Mouse (Mus musculus): Measurements from ENCODE around the gene Kcnj6. TPM values are rescaled to one million over a fixed set of nuclear protein-coding genes. Genes with fewer than 3 reads are reported as not detected.
A peak's percentile ranks its signal among the peaks of the same experiment; 100 is the strongest.
"Not testable (repeated sequence)": the region's sequence is repeated elsewhere in the genome, so short reads cannot be mapped to it uniquely, and the experiment has no call there.

Gene Kcnj6
- polyA plus RNA-seq, 1 experiment from 2014 or later, result 0.39 TPM

DNA sequence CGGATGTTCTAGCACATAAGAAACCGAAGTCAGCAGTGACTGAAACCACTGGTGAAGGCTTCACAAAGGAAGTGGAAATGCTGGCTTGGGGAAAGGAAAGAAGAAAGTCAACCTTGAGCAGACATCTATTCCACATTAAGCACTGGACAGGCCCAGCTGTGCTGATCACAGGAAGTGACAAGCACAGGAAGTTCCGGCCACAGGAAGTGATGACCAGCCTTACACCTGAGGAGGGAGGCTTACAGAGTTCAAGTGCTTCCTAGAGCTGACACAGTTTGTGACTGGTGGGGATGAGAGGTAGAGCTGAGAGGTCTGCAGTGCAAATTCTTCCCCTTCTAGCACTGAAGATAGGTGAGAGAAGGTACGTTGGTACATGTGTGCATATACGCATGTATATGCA is 151.5 kb downstream of the Kcnj6 start:
- Histone ChIP-seq H3K9me3 (no peaks in the 10 kb centered on the region), H3K27me3 (no peaks in the 10 kb centered on the region), H3K4me2 (no peak overlapping the region), H3K4me1 (peaks cover 31% of the 10 kb centered on the region), H3K9ac (no peak overlapping the region), H3K4me3 (no peak overlapping the region), H3K36me3 (no peaks in the 10 kb centered on the region), H3K27ac (no peak overlapping the region)
- no peak for ATAC-seq (ENCODE audit: insufficient number of reproducible peaks, insufficient read depth, low FRiP score, low TSS enrichment, low read depth)
- whole genome bisulfite sequencing, result 88% methylated on average over 5 of the region's 5 CpGs

DNA sequence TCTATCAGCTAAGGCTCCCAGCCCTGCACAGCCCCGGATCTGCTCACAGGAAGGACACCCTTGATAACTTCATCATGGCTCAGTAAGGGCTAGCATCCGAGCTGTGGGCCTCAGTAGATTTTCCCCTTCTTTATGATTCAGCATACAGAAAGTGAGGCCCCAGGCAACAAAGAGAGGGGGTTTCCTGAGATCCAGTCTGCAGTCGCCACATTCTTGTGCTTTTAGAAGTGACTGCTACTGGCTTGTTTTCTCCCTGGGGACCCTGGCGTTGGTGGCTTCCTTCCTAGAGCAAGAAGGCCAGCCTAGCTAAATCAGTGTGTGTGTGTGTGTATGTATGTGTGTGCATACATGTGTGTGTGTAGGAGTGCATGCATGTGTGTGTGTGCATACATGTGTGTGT is 152.7 kb downstream of the Kcnj6 start:
- no peaks in the 10 kb centered on the region for H3K36me3 ChIP-seq
- H3K4me3 ChIP-seq, result no peak overlapping the region
- H3K27ac ChIP-seq, result no peak overlapping the region
- no peak for ATAC-seq (ENCODE audit: insufficient number of reproducible peaks, insufficient read depth, low FRiP score, low TSS enrichment, low read depth)
- 33% methylated on average over 4 of the region's 4 CpGs for WGBS
- no peak overlapping the region for H3K4me2 ChIP-seq
- H3K9me3 ChIP-seq, result no peaks in the 10 kb centered on the region
- no peaks in the 10 kb centered on the region for H3K27me3 ChIP-seq
- H3K9ac ChIP-seq, result no peak overlapping the region
- peaks cover 29% of the 10 kb centered on the region for H3K4me1 ChIP-seq

DNA sequence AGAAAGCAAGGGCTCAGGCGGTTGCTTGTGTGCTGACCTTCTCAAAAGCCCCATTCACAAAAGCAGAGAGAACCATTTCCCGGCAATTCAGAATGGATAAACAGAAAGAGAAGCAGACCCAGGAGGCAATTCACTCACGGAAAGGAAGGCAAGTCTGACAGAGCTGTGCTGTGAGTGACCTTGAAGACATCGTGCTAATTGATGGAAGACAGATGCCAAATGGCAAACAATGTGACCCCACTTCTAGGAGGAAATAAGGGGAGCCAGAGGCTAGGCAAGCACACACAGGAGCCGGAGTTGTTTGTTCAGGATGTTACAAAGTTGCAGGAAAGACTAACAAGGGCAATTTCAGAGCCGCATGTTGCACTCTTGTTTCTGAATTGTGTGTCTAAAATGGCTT is 158.1 kb downstream of the Kcnj6 start:
- 18% methylated on average over 6 of the region's 6 CpGs for WGBS
- 0 out of 2 replicates have a peak, but pooled peaks cover 3% of the 10 kb centered on the region for H3K27me3 ChIP-seq
- ATAC-seq (ENCODE audit: insufficient number of reproducible peaks, insufficient read depth, low FRiP score, low TSS enrichment, low read depth), result no peak
- H3K9ac ChIP-seq, result no peak overlapping the region
- no peaks in the 10 kb centered on the region for H3K36me3 ChIP-seq
- no peak overlapping the region for H3K27ac ChIP-seq
- no peak overlapping the region for H3K4me2 ChIP-seq
- no peak overlapping the region for H3K4me3 ChIP-seq
- H3K4me1 ChIP-seq, result peaks cover 13% of the 10 kb centered on the region
- H3K9me3 ChIP-seq, result no peaks in the 10 kb centered on the region

DNA sequence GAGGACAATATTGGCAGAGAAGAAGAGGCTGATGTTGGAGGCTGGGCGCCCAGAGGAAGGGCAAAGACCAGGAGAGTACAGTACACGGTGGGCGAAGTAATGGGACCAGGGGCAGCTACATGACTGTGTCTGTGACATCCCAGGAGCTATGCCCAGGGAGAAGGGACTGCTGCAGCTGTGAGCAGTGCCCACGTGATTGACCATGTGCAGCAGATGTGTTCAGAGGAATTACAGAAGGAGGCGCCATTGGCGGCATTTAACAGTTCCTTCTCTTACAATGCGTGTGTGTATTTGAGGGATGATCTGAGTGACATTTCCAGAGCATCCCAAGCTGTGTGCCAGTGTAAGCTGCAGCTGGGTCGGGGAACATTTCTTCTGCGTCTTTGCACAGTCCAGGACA is 159.6 kb downstream of the Kcnj6 start:
- Histone ChIP-seq H3K36me3 (no peaks in the 10 kb centered on the region), H3K4me1 (no peaks in the 10 kb centered on the region; the same call in none of the 2 replicates), H3K9me3 (no peaks in the 10 kb centered on the region), H3K9ac (no peak overlapping the region), H3K4me2 (no peak overlapping the region), H3K27me3 (0 out of 2 replicates have a peak, but pooled peaks cover 3% of the 10 kb centered on the region), H3K4me3 (no peak overlapping the region), H3K27ac (no peak overlapping the region)
- 78% methylated on average over 9 of the region's 9 CpGs for WGBS
- ATAC-seq (ENCODE audit: insufficient number of reproducible peaks, insufficient read depth, low FRiP score, low TSS enrichment, low read depth), result no peak

DNA sequence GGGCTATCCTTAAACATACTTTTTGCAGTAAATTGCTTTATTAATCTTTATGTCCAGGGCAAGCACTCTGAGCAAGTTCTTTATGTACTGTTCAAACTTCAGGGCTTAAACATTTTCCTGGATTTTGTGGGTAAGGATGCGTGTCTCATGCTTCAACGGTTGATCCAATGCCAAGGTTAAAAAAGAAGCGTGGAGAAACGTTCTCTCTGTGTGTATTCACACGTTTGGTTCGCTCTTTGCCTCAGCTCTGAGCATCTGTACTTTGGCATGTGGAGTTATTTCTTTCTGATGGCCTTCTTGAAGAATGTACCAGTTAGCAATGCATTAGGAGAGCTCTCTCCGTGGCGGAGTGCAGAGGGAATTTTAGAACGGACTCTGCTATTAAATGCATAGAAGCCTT is 163.0 kb downstream of the Kcnj6 start:
- WGBS, result 72% methylated on average over 9 of the region's 9 CpGs
- no peak for ATAC-seq (ENCODE audit: insufficient number of reproducible peaks, insufficient read depth, low FRiP score, low TSS enrichment, low read depth)
- Histone ChIP-seq H3K27ac (no peak overlapping the region), H3K4me2 (no peak overlapping the region), H3K36me3 (no peaks in the 10 kb centered on the region), H3K9ac (no peak overlapping the region), H3K4me3 (no peak overlapping the region), H3K27me3 (0 out of 2 replicates have a peak, but pooled peaks cover 3% of the 10 kb centered on the region), H3K4me1 (no peaks in the 10 kb centered on the region; the same call in none of the 2 replicates), H3K9me3 (no peaks in the 10 kb centered on the region)

DNA sequence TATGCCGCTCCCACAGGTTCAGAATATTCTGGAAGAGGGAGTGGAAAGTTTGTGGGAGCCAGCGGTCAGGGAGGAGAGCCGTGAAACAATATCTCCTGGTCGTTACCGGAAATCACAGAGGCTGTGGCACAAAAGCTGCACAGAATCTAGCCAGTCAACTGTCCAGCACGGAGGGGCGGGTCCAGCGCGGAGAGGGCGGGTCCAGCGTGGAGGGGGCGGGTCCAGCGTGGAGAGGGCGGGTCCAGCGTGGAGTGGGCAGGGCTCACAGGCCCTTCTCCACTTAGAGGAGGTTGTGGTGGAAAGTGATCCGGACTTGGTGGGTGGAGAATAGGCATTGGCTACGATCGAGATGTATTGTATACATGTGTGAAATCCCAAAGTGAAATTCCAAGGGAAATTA is 169.3 kb downstream of the Kcnj6 start:
- Histone ChIP-seq H3K36me3 (no peaks in the 10 kb centered on the region), H3K27ac (no peak overlapping the region), H3K4me3 (no peak overlapping the region), H3K4me2 (no peak overlapping the region), H3K27me3 (no peaks in the 10 kb centered on the region), H3K9me3 (no peaks in the 10 kb centered on the region), H3K9ac (no peak overlapping the region), H3K4me1 (peaks cover 28% of the 10 kb centered on the region)
- no peak for ATAC-seq (ENCODE audit: insufficient number of reproducible peaks, insufficient read depth, low FRiP score, low TSS enrichment, low read depth)
- 84% methylated on average over 18 of the region's 18 CpGs for WGBS

DNA sequence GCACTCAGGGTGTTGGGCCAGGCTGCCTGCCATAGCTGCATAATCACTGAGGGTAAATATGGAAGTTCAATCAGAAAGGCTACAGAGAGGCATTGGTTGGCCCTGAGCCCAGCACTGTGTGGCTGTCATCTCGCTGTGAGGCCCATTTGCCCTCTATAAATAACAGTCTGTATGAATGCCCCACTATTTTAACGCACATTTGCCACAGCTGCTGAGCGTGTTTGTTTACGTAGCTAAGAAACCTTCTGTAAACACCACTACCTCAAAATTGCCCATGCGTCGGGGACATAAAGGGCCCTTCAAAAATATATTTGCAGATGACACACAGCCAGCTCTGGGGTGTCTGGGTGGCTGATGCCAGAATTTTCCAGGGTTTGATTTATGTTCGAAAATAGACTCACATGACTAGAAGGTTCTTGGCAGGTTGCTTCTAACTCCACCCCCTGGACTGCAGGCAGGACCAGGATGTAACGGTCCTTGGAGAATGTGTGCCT is 170.4 kb downstream of the Kcnj6 start:
- Histone ChIP-seq H3K9ac (no peak overlapping the region), H3K4me2 (no peak overlapping the region), H3K36me3 (no peaks in the 10 kb centered on the region), H3K4me3 (no peak overlapping the region), H3K27ac (peak overlapping the region; percentile 55; the same call in 1 of the 2 replicates), H3K4me1 (peaks cover 28% of the 10 kb centered on the region), H3K27me3 (no peaks in the 10 kb centered on the region), H3K9me3 (no peaks in the 10 kb centered on the region)
- 42% methylated on average over 8 of the region's 8 CpGs for WGBS
- ATAC-seq (ENCODE audit: insufficient number of reproducible peaks, insufficient read depth, low FRiP score, low TSS enrichment, low read depth), result peak; percentile 74

DNA sequence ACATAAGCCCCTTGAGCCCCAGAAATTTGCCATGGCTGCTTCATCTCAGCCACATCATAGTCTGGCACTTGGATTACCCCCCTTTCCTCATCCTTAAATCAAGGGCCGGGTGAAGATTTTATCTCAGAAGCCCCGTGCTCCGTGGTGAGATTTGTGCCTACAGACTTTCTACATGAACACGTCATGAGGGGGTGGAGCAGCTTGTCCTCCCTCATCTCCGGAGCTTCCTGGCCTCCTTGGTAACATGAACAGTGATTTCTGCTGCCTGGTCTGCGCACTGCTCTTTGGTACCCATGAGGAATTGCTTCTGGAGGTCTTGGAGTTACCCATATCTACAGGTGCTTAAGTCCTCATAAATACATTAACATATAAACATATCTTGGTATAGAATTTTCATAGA is 172.2 kb downstream of the Kcnj6 start:
- no peaks in the 10 kb centered on the region for H3K36me3 ChIP-seq
- H3K9ac ChIP-seq, result no peak overlapping the region
- no peak overlapping the region for H3K27ac ChIP-seq
- no peak overlapping the region for H3K4me2 ChIP-seq
- H3K9me3 ChIP-seq, result no peaks in the 10 kb centered on the region
- H3K4me1 ChIP-seq, result peaks cover 28% of the 10 kb centered on the region
- no peak for ATAC-seq (ENCODE audit: insufficient number of reproducible peaks, insufficient read depth, low FRiP score, low TSS enrichment, low read depth)
- no peak overlapping the region for H3K4me3 ChIP-seq
- WGBS, result 60% methylated on average over 6 of the region's 6 CpGs
- H3K27me3 ChIP-seq, result no peaks in the 10 kb centered on the region

DNA sequence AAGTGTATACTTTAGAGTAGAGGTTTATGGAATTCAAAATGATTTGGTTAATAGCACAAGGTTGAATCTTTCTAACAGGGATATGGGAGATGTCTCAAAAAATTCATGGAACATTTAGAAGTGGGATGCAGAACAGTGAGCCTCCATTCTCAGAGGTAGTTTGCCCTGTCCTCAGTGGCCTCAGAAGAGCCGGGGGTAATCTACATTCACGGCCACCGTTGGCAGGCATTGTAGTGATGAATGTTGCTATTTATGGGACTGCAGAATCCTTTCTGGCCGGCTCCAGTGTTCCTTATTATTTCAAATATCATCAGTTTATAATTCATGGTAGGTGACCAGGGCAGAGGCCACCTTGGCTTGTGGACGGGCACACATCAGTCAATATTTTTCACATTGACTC is 174.9 kb downstream of the Kcnj6 start:
- no peak overlapping the region for H3K4me2 ChIP-seq
- H3K36me3 ChIP-seq, result no peaks in the 10 kb centered on the region
- no peak overlapping the region for H3K9ac ChIP-seq
- no peak overlapping the region for H3K27ac ChIP-seq
- 74% methylated on average over 5 of the region's 5 CpGs for whole genome bisulfite sequencing
- no peaks in the 10 kb centered on the region for H3K27me3 ChIP-seq
- H3K9me3 ChIP-seq, result no peaks in the 10 kb centered on the region
- H3K4me1 ChIP-seq, result peaks cover 21% of the 10 kb centered on the region
- H3K4me3 ChIP-seq, result no peak overlapping the region
- no peak for ATAC-seq (ENCODE audit: insufficient number of reproducible peaks, insufficient read depth, low FRiP score, low TSS enrichment, low read depth)

DNA sequence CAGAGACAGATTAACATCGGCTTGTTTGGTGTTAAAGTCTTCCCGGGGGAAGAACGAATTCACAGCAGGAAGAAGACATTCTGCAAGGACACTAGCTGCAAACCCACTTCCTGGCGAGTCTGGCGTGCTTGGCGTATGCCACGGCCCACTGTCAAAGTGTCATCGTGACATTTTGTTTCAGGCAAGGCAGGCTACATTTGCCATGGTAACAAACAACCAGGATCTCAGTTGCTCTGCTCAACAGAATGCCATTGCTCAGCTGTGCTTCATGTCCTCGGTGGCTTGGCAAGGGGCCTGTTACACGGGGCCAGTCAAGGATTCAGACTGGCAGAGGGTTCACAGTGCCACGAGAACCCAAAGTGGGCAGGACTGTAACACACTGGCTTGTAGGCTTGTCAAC is 175.9 kb downstream of the Kcnj6 start:
- Histone ChIP-seq H3K4me1 (peaks cover 11% of the 10 kb centered on the region), H3K4me2 (no peak overlapping the region), H3K27me3 (no peaks in the 10 kb centered on the region), H3K4me3 (no peak overlapping the region), H3K9me3 (no peaks in the 10 kb centered on the region), H3K9ac (no peak overlapping the region), H3K36me3 (no peaks in the 10 kb centered on the region), H3K27ac (no peak overlapping the region)
- no peak for ATAC-seq (ENCODE audit: insufficient number of reproducible peaks, insufficient read depth, low FRiP score, low TSS enrichment, low read depth)
- 93% methylated on average over 11 of the region's 11 CpGs for WGBS

DNA sequence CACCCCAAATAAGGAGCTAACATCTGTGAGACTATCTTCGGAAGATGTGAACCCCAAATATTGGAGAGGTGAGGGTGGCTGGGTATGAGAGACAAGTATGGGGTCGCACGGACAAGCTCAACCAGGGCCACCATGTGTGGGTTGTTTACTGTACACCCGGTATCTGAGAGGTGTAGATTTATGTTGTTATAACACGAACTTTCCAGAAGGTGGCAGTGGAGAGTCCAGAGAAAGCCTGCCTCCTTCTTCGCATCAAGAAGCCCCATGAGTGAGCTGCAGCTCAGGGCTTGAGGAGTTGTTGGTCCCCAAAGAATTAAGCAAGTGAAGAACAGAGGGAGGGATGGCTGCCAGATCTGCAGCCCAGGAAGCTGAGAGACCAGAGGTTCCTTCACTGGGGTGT is 181.1 kb downstream of the Kcnj6 start:
- Histone ChIP-seq H3K36me3 (no peaks in the 10 kb centered on the region), H3K4me3 (no peak overlapping the region), H3K4me2 (no peak overlapping the region), H3K4me1 (no peaks in the 10 kb centered on the region), H3K9me3 (peaks cover 13% of the 10 kb centered on the region), H3K27me3 (no peaks in the 10 kb centered on the region), H3K9ac (no peak overlapping the region), H3K27ac (no peak overlapping the region)
- WGBS, result 21% methylated on average over 6 of the region's 6 CpGs
- ATAC-seq (ENCODE audit: insufficient number of reproducible peaks, insufficient read depth, low FRiP score, low TSS enrichment, low read depth), result no peak

DNA sequence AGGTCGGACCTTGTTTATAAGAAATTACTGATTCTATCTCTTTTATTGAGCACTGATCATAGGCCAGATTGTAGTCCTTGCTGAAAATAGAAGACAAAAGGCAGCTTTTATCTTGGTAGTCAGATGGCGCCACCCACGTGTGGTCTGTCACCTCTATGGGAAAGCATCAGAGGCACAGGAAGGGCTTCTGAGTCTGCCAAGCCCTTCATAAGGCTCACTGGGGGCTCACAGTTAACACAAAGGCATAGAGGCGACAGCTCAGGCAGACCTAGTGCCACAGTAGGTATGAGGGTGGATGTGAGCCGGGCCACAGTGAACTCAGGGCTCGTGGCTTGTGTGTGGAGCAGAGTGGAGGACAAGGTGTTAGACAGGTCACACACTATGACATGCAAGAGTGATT is 181.6 kb downstream of the Kcnj6 start:
- Histone ChIP-seq H3K4me2 (no peak overlapping the region), H3K27me3 (no peaks in the 10 kb centered on the region), H3K4me3 (no peak overlapping the region), H3K4me1 (no peaks in the 10 kb centered on the region), H3K9ac (no peak overlapping the region), H3K27ac (no peak overlapping the region), H3K9me3 (peaks cover 13% of the 10 kb centered on the region), H3K36me3 (no peaks in the 10 kb centered on the region)
- ATAC-seq (ENCODE audit: insufficient number of reproducible peaks, insufficient read depth, low FRiP score, low TSS enrichment, low read depth), result no peak
- 81% methylated on average over 6 of the region's 6 CpGs for WGBS

DNA sequence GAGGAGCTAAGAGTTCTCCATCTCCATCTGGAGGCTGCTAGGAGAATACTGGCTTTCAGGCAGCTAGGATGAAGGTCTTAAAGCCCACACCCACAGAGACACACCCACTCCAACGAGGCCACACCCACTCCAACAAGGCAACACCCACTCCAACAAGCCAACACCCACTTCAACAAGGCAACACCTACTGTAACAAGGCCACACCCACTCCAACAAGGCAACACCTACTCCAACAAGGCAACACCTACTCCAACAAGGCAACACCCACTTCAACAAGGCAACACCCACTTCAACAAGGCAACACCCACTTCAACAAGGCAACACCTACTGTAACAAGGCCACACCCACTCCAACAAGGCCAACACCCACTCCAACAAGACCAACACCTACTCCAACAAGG is 188.2 kb downstream of the Kcnj6 start:
- 13% methylated on average over 1 of the region's 1 CpGs for WGBS
- not testable (repeated sequence) for H3K4me2 ChIP-seq; ATAC-seq (ENCODE audit: insufficient number of reproducible peaks, insufficient read depth, low FRiP score, low TSS enrichment, low read depth); H3K27me3 ChIP-seq; H3K4me3 ChIP-seq; H3K9ac ChIP-seq; H3K36me3 ChIP-seq; H3K4me1 ChIP-seq; H3K27ac ChIP-seq
- peaks cover 11% of the 10 kb centered on the region for H3K9me3 ChIP-seq

Data from embryonic facial prominence, embryonic 13.5 days (tissue).